Mouse (Mus musculus) embryonic fibroblast, embryonic 13.5 days (primary cell): ENCODE data around the gene Slc25a30.

Experiments
- CTCF ChIP-seq: IDR thresholded peaks from 2 replicates; pipeline ENCODE4 v1.5.1; 2011; ENCODE audit warnings: mild to moderate bottlenecking, control low read depth, low read length, moderate library complexity, borderline replicate concordance; ENCODE audit not compliant: insufficient read depth
- POLR2A ChIP-seq: IDR thresholded peaks from 2 replicates; pipeline ENCODE4 v1.6.1; 2011; ENCODE audit warnings: low read depth, mild to moderate bottlenecking, control low read depth, low read length, moderate library complexity

DNA sequence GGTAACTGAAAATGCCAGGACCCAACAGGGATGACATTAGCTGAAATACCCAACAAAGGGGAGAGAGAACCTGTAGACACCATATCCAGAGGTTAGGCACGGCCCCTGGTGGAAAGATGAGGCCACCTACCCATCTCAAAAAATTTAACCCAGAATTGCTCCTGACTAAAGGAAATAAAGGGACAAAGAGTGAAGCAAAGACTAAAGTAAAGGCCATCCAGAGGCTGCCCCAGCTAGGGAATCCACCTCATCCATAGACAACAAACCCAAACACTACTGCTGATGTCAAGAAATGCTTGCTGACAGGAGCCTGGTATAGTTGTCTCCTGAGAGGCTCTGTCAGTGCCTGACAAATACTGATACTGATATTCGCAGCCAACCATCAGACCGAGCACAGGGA is 75.1 kb downstream of the Slc25a30 start:
- TF ChIP-seq POLR2A (no peak), CTCF (no peak)
